Mouse (Mus musculus) adipocyte (in vitro differentiated cells): Measurements from ENCODE around the gene Wdpcp.

Experiments
- DNase-seq: peaks from one replicate; pipeline ENCODE4 v3.0.0-alpha.2; 2016; ENCODE audit warnings: low spot score

Wdpcp gene

GRCm38 (mm10) chr11:21569456-21570108 is 2.5 kb upstream of the Wdpcp start:
- peak; percentile 93 for DNase-seq

GRCm38 (mm10) chr11:21570109-21570474 is 1.9 kb upstream of the Wdpcp start:
- DNase-seq, result peak; percentile 67

GRCm38 (mm10) chr11:21570973-21571372 is 1.1 kb upstream of the Wdpcp start:
- DNase-seq, result peak; percentile 76

- DNase-seq, result peak; percentile 24
Observed at GRCm38 (mm10) chr11:21581472-21581871, 9.4 kb downstream of the Wdpcp start.

- DNase-seq, result no peak
Observed at GRCm38 (mm10) chr11:21583286-21583685, 11.3 kb downstream of the Wdpcp start.

- peak; percentile 40 for DNase-seq
Observed at GRCm38 (mm10) chr11:21602497-21602896, 30.5 kb downstream of the Wdpcp start.

GRCm38 (mm10) chr11:21615915-21616314 is 43.9 kb downstream of the Wdpcp start:
- DNase-seq, result peak; percentile 21

- no peak for DNase-seq
Observed at GRCm38 (mm10) chr11:21634171-21634907, 62.3 kb downstream of the Wdpcp start.

GRCm38 (mm10) chr11:21638341-21638740 is 66.3 kb downstream of the Wdpcp start:
- DNase-seq, result peak; percentile 10

- DNase-seq, result peak; percentile 16
Observed at GRCm38 (mm10) chr11:21639534-21639933, 67.5 kb downstream of the Wdpcp start.

GRCm38 (mm10) chr11:21644231-21644630 is 72.2 kb downstream of the Wdpcp start:
- DNase-seq, result no peak

GRCm38 (mm10) chr11:21646136-21646535 is 74.1 kb downstream of the Wdpcp start:
- DNase-seq, result no peak

GRCm38 (mm10) chr11:21658985-21659384 is 87.0 kb downstream of the Wdpcp start:
- peak; percentile 78 for DNase-seq

GRCm38 (mm10) chr11:21677034-21677433 is 105.0 kb downstream of the Wdpcp start:
- no peak for DNase-seq

- no peak for DNase-seq
Observed at GRCm38 (mm10) chr11:21688441-21688840, 116.4 kb downstream of the Wdpcp start.

- no peak for DNase-seq
Observed at GRCm38 (mm10) chr11:21690730-21691129, 118.7 kb downstream of the Wdpcp start.

- no peak for DNase-seq
Observed at GRCm38 (mm10) chr11:21694087-21694486, 122.1 kb downstream of the Wdpcp start.

GRCm38 (mm10) chr11:21697642-21698041 is 125.6 kb downstream of the Wdpcp start:
- DNase-seq, result no peak

GRCm38 (mm10) chr11:21713508-21713907 is 141.5 kb downstream of the Wdpcp start:
- DNase-seq, result no peak

GRCm38 (mm10) chr11:21714065-21714464 is 142.0 kb downstream of the Wdpcp start:
- DNase-seq, result no peak

- DNase-seq, result peak; percentile 60
Observed at GRCm38 (mm10) chr11:21726329-21726728, 154.3 kb downstream of the Wdpcp start.

GRCm38 (mm10) chr11:21729056-21729455 is 157.0 kb downstream of the Wdpcp start:
- peak; percentile 82 for DNase-seq

- DNase-seq, result no peak
Observed at GRCm38 (mm10) chr11:21729961-21730360, 157.9 kb downstream of the Wdpcp start.

GRCm38 (mm10) chr11:21735272-21735671 is 163.2 kb downstream of the Wdpcp start:
- no peak for DNase-seq
